Mouse (Mus musculus) cerebellum, adult 2 months (tissue): ENCODE data around the gene Cdsn.

ENCODE experiments used
- CTCF ChIP-seq: fragments of 200-500 bp; IDR thresholded peaks from 2 replicates; pipeline ENCODE4 v1.5.1; 2011; ENCODE audit warnings: low read depth, mild to moderate bottlenecking, control low read depth, low read length, moderate library complexity, borderline replicate concordance; ENCODE audit not compliant: insufficient read depth
- POLR2A ChIP-seq: fragments of 200-500 bp; IDR thresholded peaks from 2 replicates; pipeline ENCODE4 v1.6.1; 2011; ENCODE audit warnings: low read length, control low read depth, borderline replicate concordance; ENCODE audit not compliant: insufficient read depth

DNA sequence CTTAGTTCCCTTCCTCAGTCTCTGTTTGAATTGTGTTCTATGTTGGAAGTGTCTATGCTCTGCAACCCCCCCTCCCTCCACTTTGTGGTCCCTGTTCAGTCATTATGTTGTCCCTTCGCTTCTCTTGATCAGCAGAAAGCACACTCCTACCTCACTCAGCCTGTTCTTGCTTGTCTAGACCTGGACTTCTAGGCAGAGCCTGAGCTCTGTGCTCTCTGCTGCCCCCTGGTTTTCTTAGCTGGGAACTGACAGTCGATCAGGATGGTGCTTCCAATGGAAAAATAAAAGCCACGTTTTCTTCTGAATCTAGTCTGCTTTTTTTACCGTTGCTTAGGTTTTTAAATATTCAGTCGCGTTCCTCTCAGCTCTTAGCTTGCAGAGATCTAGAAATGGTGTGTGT lies 17.6 kb upstream of the Cdsn start:
- TF ChIP-seq POLR2A (no peak), CTCF (peak; percentile 85)
